Mouse (Mus musculus) liver, embryonic 15.5 days (tissue): ENCODE results near the gene Cdh6. TPM values are rescaled to one million over a fixed set of nuclear protein-coding genes. Genes with fewer than 3 reads are reported as not detected.

Source experiments
- ATAC-seq: fragments of 200-750 bp; cut with Nextera tagmentation; 2 replicates; pipeline ENCODE4 v1.8.0; 2017; ENCODE audit warnings: moderate number of reproducible peaks, mild to moderate bottlenecking, moderate library complexity; ENCODE audit not compliant: insufficient read depth
- H3K27ac ChIP-seq: fragments of 300-500 bp; sonication (generic); replicated peaks from 2 replicates; pipeline ENCODE4 v1.5.1; 2015; ENCODE audit warnings: mild to moderate bottlenecking, inconsistent platforms
- H3K27me3 ChIP-seq: fragments of 300-500 bp; sonication (generic); 2 replicates; pipeline ENCODE4 v1.6.1; 2015; ENCODE audit warnings: mild to moderate bottlenecking, inconsistent platforms
- H3K36me3 ChIP-seq: fragments of 300-500 bp; sonication (generic); replicated peaks from 2 replicates; pipeline ENCODE4 v1.6.1; 2015; ENCODE audit warnings: moderate library complexity, mild to moderate bottlenecking, inconsistent platforms
- H3K4me1 ChIP-seq: fragments of 300-500 bp; sonication (generic); replicated peaks from 2 replicates; pipeline ENCODE4 v1.6.1; 2015; ENCODE audit warnings: inconsistent platforms
- H3K4me2 ChIP-seq: fragments of 300-500 bp; sonication (generic); 2 replicates; pipeline ENCODE4 v1.6.1; 2015; ENCODE audit warnings: moderate library complexity, mild to moderate bottlenecking, inconsistent platforms
- H3K4me3 ChIP-seq: fragments of 300-500 bp; sonication (generic); replicated peaks from 2 replicates; pipeline ENCODE4 v1.5.1; 2015; ENCODE audit warnings: mild to moderate bottlenecking, inconsistent platforms
- H3K9ac ChIP-seq: fragments of 300-500 bp; sonication (generic); 2 replicates; pipeline ENCODE4 v1.6.1; 2015; ENCODE audit warnings: moderate library complexity, mild to moderate bottlenecking, inconsistent platforms
- H3K9me3 ChIP-seq: fragments of 300-500 bp; sonication (generic); replicated peaks from 2 replicates; pipeline ENCODE4 v1.6.1; 2016; ENCODE audit warnings: inconsistent platforms
- WGBS: fragments of 180-500 bp; shearing (Covaris S2); methylation state at CpG from one replicate; pipeline ENCODE4 v1.1.7; 2015; ENCODE audit warnings: mixed read lengths; ENCODE audit not compliant: insufficient replicate concordance; 5-methylcytosine and 5-hydroxymethylcytosine counted together
- polyA plus RNA-seq: library from polyadenylated mRNA; unstranded; fragments of >200 nt; fragmentation: Nextera tagmentation; extraction: Ambion mirVana; gene quantifications from 2 replicates; pipeline ENCODE4 v1.2.1, GENCODE M21; 2015

The Cdh6 gene
- polyA plus RNA-seq, 1 experiment from 2014 or later, result 0.07 TPM

DNA sequence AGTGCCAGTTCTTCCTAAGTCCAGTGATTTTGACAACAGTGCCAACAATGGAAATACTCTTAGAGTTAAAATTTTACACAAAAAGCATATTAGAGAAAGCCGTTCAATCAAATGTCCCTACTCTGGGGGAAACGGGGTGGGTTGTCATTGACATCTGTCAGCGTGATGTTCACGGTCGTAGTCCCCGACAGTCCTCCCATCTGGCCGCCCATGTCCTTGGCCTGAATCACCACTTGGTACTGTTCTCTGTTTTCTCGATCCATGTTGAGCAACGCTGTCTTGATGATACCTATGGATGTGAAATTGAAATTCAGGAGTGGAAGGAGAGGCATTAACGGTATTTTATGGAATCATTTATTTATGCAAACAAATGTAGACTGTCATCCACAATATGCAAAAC, 116.2 kb downstream of the Cdh6 start:
- H3K9ac ChIP-seq, result no peak overlapping the region
- ATAC-seq, result no peak
- WGBS, result 80% methylated on average over 10 of the region's 10 CpGs

DNA sequence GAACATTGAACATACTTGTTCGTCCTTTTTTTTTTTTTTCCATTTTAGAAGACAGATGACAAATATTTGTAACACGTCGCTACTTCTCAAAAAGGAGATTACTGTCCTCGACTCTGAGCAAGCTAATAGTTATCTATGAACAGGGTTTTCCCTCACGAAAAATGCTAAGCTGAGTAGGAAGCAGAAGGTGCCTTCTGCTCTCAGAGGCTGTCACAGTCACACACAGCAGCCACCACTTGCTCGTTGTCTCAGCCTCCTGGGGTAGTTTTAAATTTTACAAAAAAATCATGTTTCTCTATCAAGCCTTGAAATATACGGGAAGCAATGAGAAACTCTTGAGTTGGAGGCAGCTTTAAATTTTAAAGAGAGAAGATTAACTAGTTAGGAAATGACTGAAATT, 125.6 kb downstream of the Cdh6 start:
- H3K4me1 ChIP-seq, result no peaks in the 10 kb centered on the region
- H3K27ac ChIP-seq, result no peak overlapping the region
- ATAC-seq, result no peak
- no peaks in the 10 kb centered on the region; the same call in 1 of the 2 replicates for H3K9me3 ChIP-seq
- no peak overlapping the region for H3K4me3 ChIP-seq
- no peak overlapping the region for H3K4me2 ChIP-seq
- no peak overlapping the region for H3K9ac ChIP-seq
- 62% methylated on average over 7 of the region's 7 CpGs for WGBS
- no peaks in the 10 kb centered on the region for H3K27me3 ChIP-seq
- no peaks in the 10 kb centered on the region for H3K36me3 ChIP-seq

More for the DNA sequence above, 116.2 kb downstream of the Cdh6 start:
- H3K4me3 ChIP-seq, result no peak overlapping the region
- H3K27ac ChIP-seq, result no peak overlapping the region
- no peaks in the 10 kb centered on the region for H3K9me3 ChIP-seq
- H3K4me2 ChIP-seq, result no peak overlapping the region
- no peaks in the 10 kb centered on the region for H3K36me3 ChIP-seq
- no peaks in the 10 kb centered on the region for H3K4me1 ChIP-seq
- H3K27me3 ChIP-seq, result no peaks in the 10 kb centered on the region

DNA sequence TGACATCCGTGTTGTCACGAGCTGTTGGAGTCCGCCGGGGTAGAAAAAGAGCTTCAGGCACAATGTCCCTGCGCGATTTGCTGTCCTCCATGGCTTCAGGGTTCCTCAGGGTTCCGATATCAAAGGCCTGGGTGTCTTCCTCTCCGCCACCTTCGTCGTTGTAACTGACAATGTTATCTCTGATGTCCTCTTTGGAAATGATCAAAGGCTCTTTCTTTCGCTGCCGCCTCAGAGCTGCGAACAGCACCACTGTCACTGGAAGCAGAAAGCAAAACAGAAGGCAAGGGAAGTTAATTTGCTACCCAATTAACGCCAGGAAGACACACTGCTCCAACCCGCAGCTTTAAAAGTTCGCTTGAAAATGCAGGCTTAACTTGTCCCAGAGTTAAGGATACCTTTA, 139.0 kb downstream of the Cdh6 start:
- no peaks in the 10 kb centered on the region for H3K4me1 ChIP-seq
- no peaks in the 10 kb centered on the region for H3K36me3 ChIP-seq
- H3K9me3 ChIP-seq, result no peaks in the 10 kb centered on the region
- WGBS, result 28% methylated on average over 16 of the region's 16 CpGs
- no peak for ATAC-seq
- H3K4me2 ChIP-seq, result no peak overlapping the region
- H3K4me3 ChIP-seq, result no peak overlapping the region
- no peak overlapping the region for H3K27ac ChIP-seq
- no peak overlapping the region for H3K9ac ChIP-seq
- no peaks in the 10 kb centered on the region for H3K27me3 ChIP-seq

DNA sequence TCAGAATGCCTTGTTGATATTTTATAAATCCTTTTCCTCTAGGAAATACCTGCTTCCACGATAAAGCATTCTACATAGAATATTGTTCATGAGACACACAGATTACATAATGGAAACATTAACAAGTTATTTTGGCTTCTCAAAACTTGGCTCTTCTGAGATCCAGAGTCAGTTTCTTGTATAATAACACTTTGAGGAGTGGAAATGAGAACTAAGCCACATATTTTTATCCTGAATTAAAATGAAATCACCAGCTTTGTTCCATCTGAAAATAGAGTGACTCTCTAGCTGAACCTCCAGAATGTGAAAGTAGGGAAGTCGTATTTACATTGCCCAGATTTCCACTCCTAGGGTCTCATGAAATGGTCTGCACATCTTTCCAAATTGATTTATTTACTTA, 142.8 kb downstream of the Cdh6 start:
- Histone ChIP-seq H3K4me2 (no peak overlapping the region), H3K27ac (no peak overlapping the region), H3K4me1 (no peaks in the 10 kb centered on the region), H3K27me3 (no peaks in the 10 kb centered on the region), H3K36me3 (no peaks in the 10 kb centered on the region), H3K4me3 (no peak overlapping the region), H3K9ac (no peak overlapping the region), H3K9me3 (no peaks in the 10 kb centered on the region)
- no peak for ATAC-seq
- 56% methylated on average over 2 of the region's 2 CpGs for WGBS

DNA sequence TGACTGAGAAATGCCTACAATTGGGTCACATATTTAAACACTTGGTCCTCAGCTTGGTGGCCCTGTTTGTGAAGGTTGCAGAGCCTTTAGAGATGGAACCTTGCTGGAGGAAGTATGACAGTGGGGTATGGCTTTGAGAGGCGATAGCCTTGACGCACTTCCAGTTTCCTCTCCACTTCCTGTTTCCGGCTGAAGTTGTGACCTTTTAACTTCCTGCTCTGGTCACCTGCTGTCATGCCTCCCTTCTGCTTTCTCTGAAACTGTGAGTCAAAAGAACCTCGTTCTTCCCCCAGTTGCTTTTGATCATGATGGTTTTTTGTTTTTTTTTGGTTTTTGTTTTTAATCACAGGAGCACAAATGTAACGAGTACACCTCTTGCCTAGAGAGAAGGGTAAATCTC, 146.0 kb downstream of the Cdh6 start:
- Histone ChIP-seq H3K4me2 (no peak overlapping the region), H3K4me1 (no peaks in the 10 kb centered on the region), H3K36me3 (no peaks in the 10 kb centered on the region), H3K27ac (no peak overlapping the region), H3K9ac (no peak overlapping the region), H3K4me3 (no peak overlapping the region), H3K27me3 (no peaks in the 10 kb centered on the region), H3K9me3 (no peaks in the 10 kb centered on the region)
- WGBS, result 26% methylated on average over 5 of the region's 5 CpGs
- ATAC-seq, result no peak

DNA sequence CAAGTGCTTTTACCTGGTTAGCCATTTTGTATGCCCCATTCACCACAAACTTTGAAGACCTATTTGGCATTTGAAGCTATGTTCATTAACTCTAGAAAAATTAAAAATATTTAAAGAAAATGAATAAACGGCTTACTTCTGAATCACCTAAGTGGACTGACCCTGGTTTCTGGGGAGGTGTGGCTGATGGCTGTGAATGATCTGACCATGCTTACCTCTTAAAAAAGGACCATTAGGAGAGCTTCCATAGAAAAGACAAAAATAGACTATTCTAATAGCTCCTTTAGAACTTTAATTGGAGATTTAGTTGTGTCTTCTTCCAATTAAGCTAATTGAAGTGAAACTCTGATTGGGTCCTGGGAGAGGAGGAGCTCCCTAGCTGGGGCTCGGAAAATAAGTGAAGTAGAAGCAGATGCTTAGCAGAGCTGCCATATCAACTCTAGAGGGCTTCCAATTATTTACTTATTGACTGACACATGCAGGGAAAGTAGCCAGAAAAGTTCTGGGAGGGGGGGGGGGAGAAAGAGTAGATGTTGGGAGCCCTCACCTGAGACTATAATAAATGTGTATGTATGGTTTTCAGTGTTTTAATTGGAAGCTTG, 156.6 kb downstream of the Cdh6 start:
- ATAC-seq, result no peak
- WGBS, result 51% methylated on average over 2 of the region's 2 CpGs

DNA sequence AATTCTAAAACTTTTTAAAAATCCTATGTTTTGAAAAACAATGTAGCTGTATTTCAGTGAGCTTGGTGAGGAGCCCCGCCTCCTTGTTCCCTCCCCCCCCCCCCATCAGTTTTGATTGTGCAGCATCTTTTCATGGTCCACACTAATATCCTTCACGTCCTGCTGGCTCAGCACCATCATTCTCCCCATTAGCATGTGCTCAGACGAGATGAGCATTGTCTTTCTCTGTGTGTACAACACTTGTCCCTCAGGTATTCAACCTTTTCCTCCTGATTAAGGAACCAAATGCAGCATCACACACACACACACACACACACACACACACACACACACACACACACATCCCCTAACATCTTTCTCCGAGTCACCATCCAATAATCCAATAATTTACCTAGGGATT, 164.7 kb downstream of the Cdh6 start:
- no peaks in the 10 kb centered on the region for H3K4me1 ChIP-seq
- no peak overlapping the region for H3K4me3 ChIP-seq
- H3K27ac ChIP-seq, result no peak overlapping the region
- WGBS, result 48% methylated on average over 4 of the region's 4 CpGs
- H3K27me3 ChIP-seq, result no peaks in the 10 kb centered on the region
- H3K36me3 ChIP-seq, result no peaks in the 10 kb centered on the region
- H3K9ac ChIP-seq, result no peak overlapping the region
- no peaks in the 10 kb centered on the region for H3K9me3 ChIP-seq
- no peak for ATAC-seq
- H3K4me2 ChIP-seq, result no peak overlapping the region

More for the DNA sequence above, 156.6 kb downstream of the Cdh6 start:
- no peaks in the 10 kb centered on the region for H3K27me3 ChIP-seq
- H3K36me3 ChIP-seq, result no peaks in the 10 kb centered on the region
- H3K4me3 ChIP-seq, result no peak overlapping the region
- H3K4me2 ChIP-seq, result no peak overlapping the region
- no peaks in the 10 kb centered on the region for H3K9me3 ChIP-seq
- H3K4me1 ChIP-seq, result no peaks in the 10 kb centered on the region
- no peak overlapping the region for H3K9ac ChIP-seq
- H3K27ac ChIP-seq, result no peak overlapping the region

DNA sequence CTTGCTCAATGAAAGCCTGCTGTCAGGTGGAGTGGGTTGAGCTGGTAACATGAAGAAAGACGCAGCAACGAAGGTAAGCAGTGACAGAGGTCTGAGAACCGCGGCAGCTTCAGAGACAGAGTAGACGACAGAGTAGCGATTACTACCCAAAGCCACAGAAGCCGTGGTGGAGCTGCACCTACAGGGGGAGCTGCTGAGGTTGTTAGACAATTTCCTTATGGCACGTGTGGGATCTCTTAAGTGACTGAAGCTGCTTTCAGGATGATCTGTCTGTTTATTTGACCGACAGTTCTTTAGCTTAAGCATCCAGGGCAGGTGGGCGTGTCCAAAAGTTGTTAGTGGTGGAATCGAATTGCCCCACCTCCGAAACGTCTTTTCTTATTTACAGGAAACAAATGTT, 167.5 kb downstream of the Cdh6 start:
- Histone ChIP-seq H3K4me2 (no peak overlapping the region), H3K27ac (no peak overlapping the region), H3K4me3 (no peak overlapping the region), H3K9ac (no peak overlapping the region), H3K4me1 (no peaks in the 10 kb centered on the region), H3K36me3 (no peaks in the 10 kb centered on the region), H3K27me3 (no peaks in the 10 kb centered on the region), H3K9me3 (no peaks in the 10 kb centered on the region)
- WGBS, result 71% methylated on average over 13 of the region's 13 CpGs
- no peak for ATAC-seq

DNA sequence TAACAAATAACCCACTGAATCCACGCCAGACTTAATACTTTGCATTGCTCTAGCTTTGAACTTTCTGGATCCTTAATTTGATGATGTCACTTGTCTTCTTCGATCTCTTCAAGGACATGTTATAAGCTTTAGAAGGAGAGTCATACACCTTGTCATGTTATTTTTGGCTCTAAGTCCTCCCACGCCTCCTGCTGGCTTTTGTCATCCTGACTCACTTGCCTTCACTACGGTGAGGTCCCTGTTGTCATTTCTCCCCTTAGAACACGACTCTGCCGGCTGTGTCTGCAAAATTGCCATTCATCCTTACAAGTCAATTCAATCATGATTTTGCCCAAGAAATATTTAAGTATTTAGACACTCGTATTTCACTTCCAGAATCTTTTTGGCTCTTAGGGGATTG, 171.9 kb downstream of the Cdh6 start:
- Histone ChIP-seq H3K4me1 (no peaks in the 10 kb centered on the region), H3K9ac (no peak overlapping the region), H3K36me3 (no peaks in the 10 kb centered on the region), H3K4me2 (no peak overlapping the region), H3K9me3 (no peaks in the 10 kb centered on the region), H3K27me3 (no peaks in the 10 kb centered on the region), H3K27ac (no peak overlapping the region), H3K4me3 (no peak overlapping the region)
- ATAC-seq, result no peak
- WGBS, result 55% methylated on average over 7 of the region's 7 CpGs

DNA sequence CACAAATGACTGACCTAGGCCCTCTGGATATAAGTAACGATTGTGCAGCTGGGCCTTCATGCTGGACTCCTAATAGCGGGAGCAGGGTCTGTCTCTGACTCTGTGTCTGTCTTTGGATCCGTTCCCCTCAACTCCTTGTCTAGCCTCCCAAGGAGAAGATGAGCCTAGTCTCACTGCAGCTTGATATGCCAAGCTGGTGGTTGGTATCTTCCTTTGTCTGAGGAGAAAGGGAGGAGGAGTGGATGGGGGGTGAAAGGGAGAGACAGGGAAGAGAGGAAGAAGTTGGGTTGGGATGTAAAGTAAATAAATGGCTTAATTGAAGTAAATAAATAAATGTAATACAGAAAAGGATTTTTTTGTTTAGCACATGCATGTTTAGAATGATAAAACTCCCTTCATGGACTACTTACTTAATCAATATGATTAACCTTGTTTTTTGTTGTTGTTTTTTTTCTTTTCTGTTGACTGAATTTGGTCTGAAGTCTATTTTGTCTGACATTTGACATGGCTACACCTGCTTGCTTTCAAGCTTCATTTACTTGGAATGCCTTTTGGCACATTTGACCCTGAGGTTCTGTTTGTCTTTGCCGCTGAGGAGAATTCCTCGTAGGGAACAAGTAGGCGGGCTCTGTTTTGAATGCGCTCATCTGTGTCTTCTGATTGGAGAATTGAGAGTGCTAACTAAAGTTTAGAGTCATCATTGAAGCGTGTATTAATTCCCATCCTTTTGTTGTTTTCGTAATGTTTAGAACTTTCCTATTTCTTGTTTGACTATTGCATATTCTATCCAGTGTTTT, 178.7 kb downstream of the Cdh6 start:
- Histone ChIP-seq H3K4me3 (no peak overlapping the region), H3K4me1 (no peaks in the 10 kb centered on the region), H3K9me3 (no peaks in the 10 kb centered on the region), H3K4me2 (no peak overlapping the region), H3K27ac (no peak overlapping the region), H3K27me3 (no peaks in the 10 kb centered on the region), H3K9ac (no peak overlapping the region), H3K36me3 (no peaks in the 10 kb centered on the region)
- 64% methylated on average over 9 of the region's 9 CpGs for WGBS
- ATAC-seq, result no peak
